Mouse (Mus musculus): Measurements from ENCODE around the gene Polr1a.
"Not testable (repeated sequence)": the region's sequence is repeated elsewhere in the genome, so short reads cannot be mapped to it uniquely, and the experiment has no call there.

The Polr1a gene

GRCm38 (mm10) chr6:71908481-71909381 lies at the start of gene Polr1a, which contains the start of gene Ptcd3:
Gene Polr1a (plus strand): TSS chr6:71909053.
Gene Ptcd3 (minus strand): TSS chr6:71908750.
- in situ Hi-C loops (cut with MboI; ENCODE audit: low sequenced_read_pairs) = no loop called here

- in situ Hi-C loops (cut with MboI; ENCODE audit: low sequenced_read_pairs) = no loop called here
Measured at GRCm38 (mm10) chr6:71867751-71868150, 41.1 kb upstream of the Polr1a start.

GRCm38 (mm10) chr6:71868809-71869208 lies 40.0 kb upstream of the Polr1a start:
- in situ Hi-C loops (cut with MboI; ENCODE audit: low sequenced_read_pairs) = no loop called here

- in situ Hi-C loops (cut with MboI; ENCODE audit: low sequenced_read_pairs) = no loop called here
Measured at GRCm38 (mm10) chr6:71871396-71871795, 37.5 kb upstream of the Polr1a start.

DNA sequence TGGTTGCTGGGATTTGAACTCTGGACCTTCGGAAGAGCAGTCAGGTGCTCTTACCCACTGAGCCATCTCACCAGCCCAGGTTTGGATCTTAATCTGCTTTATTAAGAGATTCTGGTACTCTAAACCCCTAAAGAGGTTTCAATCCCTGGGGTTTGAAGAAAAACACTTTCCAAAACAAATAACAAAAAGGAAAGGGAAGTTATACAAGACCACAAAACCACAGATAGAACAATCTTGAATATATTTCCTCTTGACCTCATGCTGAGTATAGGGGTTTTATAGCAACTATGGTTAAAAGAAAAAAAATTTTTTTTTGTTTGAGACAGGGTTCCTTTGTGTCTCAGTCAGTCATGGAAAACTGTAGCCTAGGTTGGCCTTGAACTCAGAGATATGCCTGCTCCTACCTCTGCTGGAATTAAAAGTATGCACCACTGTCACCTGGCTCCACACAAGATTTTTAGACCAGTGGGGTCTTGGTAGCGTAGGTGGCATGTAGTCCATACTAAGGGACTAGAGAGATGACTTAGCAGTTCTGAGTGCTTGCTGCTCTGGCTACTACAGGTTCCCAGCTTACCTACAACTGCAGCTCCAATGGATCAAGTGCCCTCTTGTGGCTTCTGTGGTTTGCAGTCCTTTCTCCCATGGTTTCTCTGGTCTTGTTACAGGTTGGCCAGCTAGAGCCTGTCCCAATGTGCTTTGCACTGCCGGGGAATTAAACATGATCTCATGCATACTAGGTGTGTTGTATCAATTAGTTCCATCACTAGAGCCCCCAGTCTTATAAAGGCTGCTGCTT lies 30.7 kb upstream of the Polr1a start:
- in situ Hi-C loops (cut with MboI; ENCODE audit: low sequenced_read_pairs) = no loop called here

DNA sequence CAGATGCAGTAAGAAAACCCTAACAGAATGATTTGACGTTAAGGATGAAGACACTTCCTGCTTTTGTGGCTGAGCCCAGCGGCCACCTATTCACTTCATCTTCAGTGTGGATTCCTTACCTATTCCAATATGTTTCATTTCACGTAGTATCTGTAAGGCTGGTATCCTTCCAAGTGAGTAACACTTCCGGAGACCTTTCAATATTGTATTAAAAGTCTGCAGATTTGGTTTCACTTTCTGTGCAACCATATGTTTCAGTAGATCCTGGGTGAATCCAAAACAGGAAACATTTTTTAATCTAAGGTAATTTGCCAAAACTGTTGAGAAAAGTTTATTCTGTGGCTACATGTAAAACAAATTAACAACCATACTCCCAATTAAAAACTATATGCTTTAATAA lies 15.6 kb upstream of the Polr1a start:
- in situ Hi-C loops (cut with MboI; ENCODE audit: low sequenced_read_pairs) = no loop called here

DNA sequence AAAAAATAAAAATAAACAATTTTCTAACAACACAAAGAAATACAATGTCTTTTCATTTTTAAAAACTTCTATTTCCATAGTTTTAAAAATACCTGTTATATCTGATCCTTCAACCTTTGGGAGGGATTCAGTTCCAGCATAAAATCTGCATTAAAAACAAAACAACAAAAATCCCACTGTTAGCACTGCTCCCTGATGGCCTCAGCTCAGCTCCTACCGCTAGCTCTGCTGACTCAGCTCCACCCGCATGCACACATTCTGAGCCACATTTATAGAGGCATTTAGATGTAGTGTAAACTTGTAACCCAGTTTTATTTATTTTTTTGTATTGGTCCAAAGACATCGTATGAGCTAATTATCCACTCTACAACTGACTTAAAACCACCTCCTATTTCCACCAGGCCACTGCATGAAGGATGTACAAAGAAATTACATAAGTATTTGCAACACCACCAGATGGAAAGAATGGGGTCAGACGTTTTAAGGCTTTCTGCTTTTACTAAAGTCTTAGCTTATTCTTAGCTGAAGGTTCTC lies 1.1 kb upstream of the Polr1a start:
- in situ Hi-C loops (cut with MboI; ENCODE audit: low sequenced_read_pairs) = no loop called here

DNA sequence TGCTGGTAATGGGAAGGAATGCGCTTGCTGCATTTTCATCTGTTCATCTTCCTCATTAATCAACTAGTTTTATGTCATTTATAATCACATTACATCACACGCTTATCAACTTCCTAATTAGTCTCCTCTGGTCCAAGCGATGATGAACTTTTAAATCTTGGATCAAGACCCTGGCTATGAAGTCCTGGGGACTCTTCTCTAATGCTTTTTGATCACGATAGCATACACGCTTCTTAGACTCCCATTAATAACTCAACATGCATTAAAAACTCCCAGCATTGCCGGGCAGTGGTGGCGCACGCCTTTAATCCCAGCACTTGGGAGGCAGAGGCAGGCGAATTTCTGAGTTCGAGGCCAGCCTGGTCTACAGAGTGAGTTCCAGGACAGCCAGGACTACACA lies 531 bp downstream of the Polr1a start:
- in situ Hi-C loops (cut with MboI; ENCODE audit: low sequenced_read_pairs) = no loop called here

GRCm38 (mm10) chr6:71909840-71910239 lies 987 bp downstream of the Polr1a start:
- in situ Hi-C loops (cut with MboI; ENCODE audit: low sequenced_read_pairs) = no loop called here

DNA sequence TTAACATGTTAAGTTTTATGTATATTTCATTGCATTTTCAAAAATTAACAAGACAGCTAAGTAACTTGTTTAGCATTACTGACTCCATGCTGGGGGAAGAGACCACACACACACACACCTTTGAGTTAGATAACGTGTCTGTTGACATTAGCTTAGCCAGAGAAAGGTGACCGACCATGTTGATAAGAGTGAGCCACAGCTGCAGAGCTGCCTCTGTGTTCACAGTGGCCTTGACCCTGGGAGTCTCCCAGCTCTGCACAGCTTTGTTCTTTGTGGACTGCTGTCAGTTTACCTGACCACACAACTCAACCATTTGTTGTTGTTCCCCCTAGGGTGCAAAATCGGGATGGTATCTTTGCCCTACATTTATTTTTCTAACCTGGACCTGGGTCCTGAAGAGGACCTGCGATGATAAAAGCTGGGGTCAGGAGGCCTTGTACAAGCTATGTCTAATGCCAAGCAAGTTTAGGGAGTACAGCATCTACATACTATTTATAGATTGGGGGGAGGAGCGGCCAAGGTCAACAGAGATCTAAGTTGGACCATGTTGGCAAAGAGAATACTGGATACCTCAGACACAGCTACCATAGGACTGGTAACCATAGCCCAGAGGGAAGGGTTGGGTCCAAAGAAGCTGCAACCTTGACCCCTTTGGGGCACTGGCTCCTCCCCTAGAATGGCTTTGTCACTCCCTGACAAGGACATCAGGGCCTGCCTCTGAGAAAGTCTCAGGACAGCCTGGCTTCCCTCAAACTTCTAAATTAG lies 3.0 kb downstream of the Polr1a start:
- in situ Hi-C loops (cut with MboI; ENCODE audit: low sequenced_read_pairs) = no loop called here

GRCm38 (mm10) chr6:71920752-71921151 lies 11.9 kb downstream of the Polr1a start:
- in situ Hi-C loops (cut with MboI; ENCODE audit: low sequenced_read_pairs) = no loop called here

DNA sequence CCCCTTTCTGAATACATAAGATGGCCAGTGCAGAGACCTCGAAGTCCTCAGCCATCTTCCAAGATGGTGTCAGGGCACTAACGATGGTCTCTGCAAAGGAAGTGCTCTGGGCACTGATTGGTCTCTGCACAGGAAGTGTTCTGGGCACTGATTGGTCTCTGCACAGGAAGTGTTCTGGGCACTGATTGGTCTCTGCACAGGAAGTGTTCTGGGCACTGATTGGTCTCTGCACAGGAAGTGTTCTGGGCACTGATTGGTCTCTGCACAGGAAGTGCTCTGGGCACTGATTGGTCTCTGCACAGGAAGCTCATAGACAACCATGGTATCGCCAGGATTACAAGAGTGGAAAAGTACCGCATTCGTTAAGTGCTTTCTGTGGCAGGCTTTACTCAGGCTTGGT lies 16.4 kb downstream of the Polr1a start:
- in situ Hi-C loops (cut with MboI; ENCODE audit: low sequenced_read_pairs) = not testable (repeated sequence)

- in situ Hi-C loops (cut with MboI; ENCODE audit: low sequenced_read_pairs) = no loop called here
Measured at GRCm38 (mm10) chr6:71927911-71928310, 19.1 kb downstream of the Polr1a start.

GRCm38 (mm10) chr6:71930053-71930452 lies 21.2 kb downstream of the Polr1a start:
- in situ Hi-C loops (cut with MboI; ENCODE audit: low sequenced_read_pairs) = loop anchor here (10.0 kb wide), 1 partner anchor 235 kb away; no protein-coding TSS in a partner anchor

GRCm38 (mm10) chr6:71930830-71931437 lies 22.1 kb downstream of the Polr1a start:
- in situ Hi-C loops (cut with MboI; ENCODE audit: low sequenced_read_pairs) = loop anchor here (10.0 kb wide), 1 partner anchor 234 kb away; no protein-coding TSS in a partner anchor

DNA sequence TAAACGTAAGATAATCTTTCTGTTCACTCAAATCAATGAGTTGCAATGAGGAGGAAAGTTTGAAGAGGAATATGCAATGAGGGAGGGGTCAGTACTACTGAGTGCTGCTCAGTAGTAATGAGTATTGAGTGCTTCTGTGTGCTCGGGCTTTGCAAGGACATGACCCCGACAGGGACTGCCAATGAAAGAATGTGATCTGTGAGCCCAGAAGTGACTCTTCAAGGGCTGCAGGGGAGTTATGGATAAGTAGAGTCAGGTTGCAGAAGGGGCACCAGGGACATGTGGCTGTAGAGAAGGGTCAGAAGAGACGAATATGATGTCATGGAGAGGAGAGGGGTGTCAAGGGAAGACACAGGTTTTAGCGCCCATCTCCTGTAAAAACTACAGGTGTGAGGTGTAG lies 23.5 kb downstream of the Polr1a start:
- in situ Hi-C loops (cut with MboI; ENCODE audit: low sequenced_read_pairs) = loop anchor here (10.0 kb wide), 1 partner anchor 232 kb away; no protein-coding TSS in a partner anchor

GRCm38 (mm10) chr6:71934081-71934556 lies 25.3 kb downstream of the Polr1a start:
- in situ Hi-C loops (cut with MboI; ENCODE audit: low sequenced_read_pairs) = loop anchor here (10.0 kb wide), 1 partner anchor 231 kb away; no protein-coding TSS in a partner anchor

GRCm38 (mm10) chr6:71935737-71936136 lies 26.9 kb downstream of the Polr1a start:
- in situ Hi-C loops (cut with MboI; ENCODE audit: low sequenced_read_pairs) = loop anchor here (10.0 kb wide), 1 partner anchor 229 kb away; no protein-coding TSS in a partner anchor

DNA sequence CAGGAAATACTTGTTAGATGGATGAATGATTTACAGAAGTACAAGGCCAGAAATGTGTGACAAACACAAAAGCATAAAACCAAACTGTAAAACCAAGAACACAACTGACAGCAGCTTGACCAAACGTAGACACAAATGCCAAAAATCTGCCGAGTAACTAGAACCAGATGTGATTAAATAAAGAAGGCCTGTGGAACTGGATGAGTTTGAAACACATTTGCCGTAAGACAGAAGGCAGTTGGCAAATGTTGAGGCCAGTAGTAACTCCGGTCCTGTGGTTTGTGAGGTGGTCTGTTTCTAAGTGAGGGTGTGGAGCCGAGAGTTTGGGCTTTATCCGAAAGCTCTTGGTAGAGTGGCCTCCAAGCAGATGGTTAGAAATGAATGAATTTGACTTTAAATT lies 32.1 kb downstream of the Polr1a start:
- in situ Hi-C loops (cut with MboI; ENCODE audit: low sequenced_read_pairs) = no loop called here

DNA sequence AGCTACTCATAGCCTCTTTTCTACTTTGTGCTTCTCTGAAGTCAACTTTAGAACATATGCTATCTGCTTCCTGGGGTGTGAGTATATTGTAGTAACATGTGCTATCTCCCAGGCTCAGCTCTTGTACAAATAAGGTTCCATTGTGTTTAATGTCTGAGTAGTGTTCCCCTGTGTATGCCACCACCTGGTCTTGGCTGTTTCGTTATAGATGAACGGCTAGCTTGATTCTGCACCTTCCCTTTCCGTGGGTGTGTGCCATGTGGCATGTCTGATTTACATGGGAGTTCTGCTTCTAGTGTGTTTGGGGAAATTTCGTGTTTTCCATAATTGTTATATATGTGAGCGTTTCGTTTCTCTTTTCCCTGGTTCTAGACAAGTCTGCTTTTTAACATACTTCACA lies 36.2 kb downstream of the Polr1a start:
- in situ Hi-C loops (cut with MboI; ENCODE audit: low sequenced_read_pairs) = no loop called here

All from CH12F3 (cell line).